Mouse (Mus musculus): ENCODE results near the gene Plxnb2.
A peak's percentile ranks its signal among the peaks of the same experiment; 100 is the strongest.

The Plxnb2 gene

GRCm38 (mm10) chr15:89148496-89149270 lies 31.9 kb downstream of the Plxnb2 start:
- DNase-seq, result peak; percentile 57

GRCm38 (mm10) chr15:89147895-89148294 lies 32.7 kb downstream of the Plxnb2 start:
- DNase-seq, result no peak

GRCm38 (mm10) chr15:89147456-89147855 lies 33.1 kb downstream of the Plxnb2 start:
- DNase-seq, result peak; percentile 62

GRCm38 (mm10) chr15:89147024-89147423 lies 33.6 kb downstream of the Plxnb2 start:
- peak; percentile 72 for DNase-seq

- peak; percentile 88 for DNase-seq
Observed at GRCm38 (mm10) chr15:89146537-89146936, 34.1 kb downstream of the Plxnb2 start.

- DNase-seq, result peak; percentile 61
Observed at GRCm38 (mm10) chr15:89145813-89146350, 34.7 kb downstream of the Plxnb2 start.

GRCm38 (mm10) chr15:89144965-89145364 lies 35.6 kb downstream of the Plxnb2 start:
- no peak for DNase-seq

GRCm38 (mm10) chr15:89143134-89143533 lies 37.5 kb downstream of the Plxnb2 start:
- DNase-seq, result no peak

- DNase-seq, result no peak
Observed at GRCm38 (mm10) chr15:89141905-89142304, 38.7 kb downstream of the Plxnb2 start.

GRCm38 (mm10) chr15:89141443-89141842 lies 39.1 kb downstream of the Plxnb2 start:
- peak; percentile 60 for DNase-seq

- DNase-seq, result peak; percentile 85
Observed at GRCm38 (mm10) chr15:89140659-89141252, 39.8 kb downstream of the Plxnb2 start, which contains the start of gene Mapk12. Mapk12 (minus strand) TSS chr15:89140703.

- peak; percentile 85 for DNase-seq
Observed at GRCm38 (mm10) chr15:89140048-89140658, 40.4 kb downstream of the Plxnb2 start.

- peak; percentile 41 for DNase-seq
Observed at GRCm38 (mm10) chr15:89138531-89138930, 42.1 kb downstream of the Plxnb2 start.

GRCm38 (mm10) chr15:89138046-89138405 lies 42.6 kb downstream of the Plxnb2 start:
- peak; percentile 68 for DNase-seq

- DNase-seq, result peak; percentile 60
Observed at GRCm38 (mm10) chr15:89137378-89138045, 43.1 kb downstream of the Plxnb2 start.

- peak; percentile 54 for DNase-seq
Observed at GRCm38 (mm10) chr15:89136461-89137155, 44.0 kb downstream of the Plxnb2 start.

- no peak for DNase-seq
Observed at GRCm38 (mm10) chr15:89131316-89131715, 49.3 kb downstream of the Plxnb2 start.

GRCm38 (mm10) chr15:89130245-89130644 lies 50.3 kb downstream of the Plxnb2 start:
- DNase-seq, result no peak

GRCm38 (mm10) chr15:89128382-89129350 lies 51.9 kb downstream of the Plxnb2 start, which contains the start of gene Hdac10:
Hdac10 (minus strand) TSS chr15:89128700.
- DNase-seq, result peak; percentile 92

GRCm38 (mm10) chr15:89127364-89127940 lies 53.1 kb downstream of the Plxnb2 start:
- DNase-seq, result peak; percentile 54

- peak; percentile 46 for DNase-seq
Observed at GRCm38 (mm10) chr15:89126622-89127021, 54.0 kb downstream of the Plxnb2 start.

Data from cerebellum, adult 11-12 months (tissue).